Mouse (Mus musculus) ES-E14 (cell line): ENCODE results near the gene Acpp. TPM values are rescaled to one million over a fixed set of nuclear protein-coding genes. Genes with fewer than 3 reads are reported as not detected.

Experiments used
- DNase-seq: peaks from one replicate; pipeline ENCODE4 v3.0.0-alpha.2; 2013; ENCODE audit warnings: low read depth, low spot score
- H3K27ac ChIP-seq: 2 replicates; pipeline ENCODE4 v1.5.1; 2012; ENCODE audit warnings: low read depth, mild to moderate bottlenecking, low read length, moderate library complexity, mixed read lengths; ENCODE audit not compliant: poor library complexity, insufficient read depth, severe bottlenecking
- H3K36me3 ChIP-seq: 2 replicates; pipeline ENCODE4 v1.6.1; 2012; ENCODE audit warnings: mild to moderate bottlenecking, low read length, moderate library complexity, mixed read lengths; ENCODE audit not compliant: control insufficient read depth, poor library complexity, insufficient read depth, severe bottlenecking
- H3K4me1 ChIP-seq, 2 experiments: fragments of 150-350 bp in 1 of 2; sonication (generic) in 1 of 2; 2 replicates each; pipeline ENCODE4 v1.6.1; 2012; ENCODE audit warnings: low read length in 2 of 2, mild to moderate bottlenecking in 1 of 2, mixed read lengths in 1 of 2; ENCODE audit not compliant: control insufficient read depth in 2 of 2, insufficient read depth in 2 of 2, poor library complexity in 1 of 2
- H3K4me3 ChIP-seq, 2 experiments: fragments of 150-350 bp in 1 of 2; sonication (generic) in 1 of 2; 2 replicates each; pipeline ENCODE4 v1.5.1; 2012; ENCODE audit warnings: low read length in 2 of 2, low read depth in 1 of 2, mild to moderate bottlenecking in 1 of 2, mixed read lengths in 1 of 2; ENCODE audit not compliant: insufficient read depth in 1 of 2, poor library complexity in 1 of 2, severe bottlenecking in 1 of 2
- H3K9ac ChIP-seq: 2 replicates; pipeline ENCODE4 v1.6.1; 2012; ENCODE audit warnings: low read depth, mild to moderate bottlenecking, low read length, mixed read lengths; ENCODE audit not compliant: poor library complexity, insufficient read depth, severe bottlenecking
- H3K9me3 ChIP-seq: fragments of 150-350 bp; sonication (generic); 2 replicates; pipeline ENCODE4 v1.6.1; 2012; ENCODE audit warnings: low read depth, mild to moderate bottlenecking, low read length; ENCODE audit not compliant: control insufficient read depth, insufficient read depth
- CHD2 ChIP-seq: IDR thresholded peaks from 2 replicates; pipeline ENCODE4 v1.6.1; 2014; ENCODE audit warnings: mild to moderate bottlenecking, low read depth, low read length, inconsistent platforms
- HCFC1 ChIP-seq: IDR thresholded peaks from 2 replicates; pipeline ENCODE4 v1.6.1; 2012; ENCODE audit warnings: low read length, inconsistent platforms, borderline replicate concordance; ENCODE audit not compliant: insufficient read depth
- MAFK ChIP-seq: IDR thresholded peaks from 2 replicates; pipeline ENCODE4 v1.6.1; 2014; ENCODE audit warnings: mild to moderate bottlenecking, low read depth, low read length, inconsistent platforms; ENCODE audit not compliant: insufficient read depth
- ZC3H11A ChIP-seq: IDR thresholded peaks from 2 replicates; pipeline ENCODE4 v1.6.1; 2012; ENCODE audit warnings: low read depth, mild to moderate bottlenecking, inconsistent platforms, low read length, borderline replicate concordance
- ZNF384 ChIP-seq: IDR thresholded peaks from 2 replicates; pipeline ENCODE4 v1.6.1; 2012; ENCODE audit warnings: low read depth, low read length, inconsistent platforms
- in situ Hi-C, 2 experiments: fragments of 600-800 bp; cut with MboI; formaldehyde crosslinking; loops; one replicate each; pipeline ENCODE4 v1.15.1; 2025; ENCODE audit warnings: low sequenced_read_pairs in 2 of 2, inconsistent platforms in 1 of 2; ENCODE audit not compliant: unreplicated experiment in 2 of 2
- total RNA-seq: library from RNA; depleted of rRNA; stranded (reverse); fragments of 300-350 nt; gene quantifications from 2 replicates; pipeline ENCODE4 v1.2.3, GENCODE M21; 2012; rRNA removed

Acpp gene
- total RNA-seq, 1 experiment, result 2.5 TPM

DNA sequence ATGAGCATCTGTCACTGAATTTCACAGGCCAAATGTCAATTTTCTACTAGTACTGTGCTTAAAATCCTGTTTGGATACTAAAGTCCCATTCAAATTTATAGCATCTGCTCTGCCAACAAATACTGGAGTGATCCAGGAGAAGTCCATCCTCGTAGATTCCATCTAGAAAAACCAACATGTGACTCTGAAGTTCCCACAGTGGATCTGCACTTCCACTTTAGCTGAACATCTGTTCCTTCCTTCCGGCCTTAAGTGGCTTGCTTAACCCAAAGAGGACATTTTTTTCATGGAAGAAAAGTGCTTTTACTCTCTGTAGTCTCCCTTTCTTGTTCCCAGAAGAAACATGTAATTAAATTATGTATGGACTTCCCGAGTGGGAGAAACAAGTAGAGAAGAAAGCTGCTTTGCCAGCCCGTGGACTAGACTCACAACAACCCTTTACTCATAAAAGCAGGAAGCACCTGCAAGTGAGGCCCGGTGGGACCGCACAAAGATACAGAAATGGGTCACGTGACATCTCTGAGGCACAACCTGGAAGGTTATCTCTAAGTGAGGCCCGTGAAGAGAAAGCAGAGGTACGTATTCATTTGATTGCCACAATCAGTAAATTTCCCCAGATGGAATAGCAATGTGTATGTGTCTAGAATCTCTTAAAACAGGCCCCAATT lies 93.6 kb downstream of the Acpp start:
- H3K9ac ChIP-seq, result no peak overlapping the region
- in situ Hi-C loops, result no loop called here
- H3K36me3 ChIP-seq, result peaks cover 2% of the 10 kb centered on the region; the same call in 1 of the 2 replicates
- DNase-seq, result no peak
- no peaks in the 10 kb centered on the region for H3K9me3 ChIP-seq
- no peak overlapping the region for H3K27ac ChIP-seq
- TF ChIP-seq HCFC1 (no peak), MAFK (no peak), CHD2 (no peak), ZNF384 (no peak), ZC3H11A (no peak)
- no peak overlapping the region for H3K4me3 ChIP-seq
- peaks cover 0 to 4% of the 10 kb centered on the region in 2 experiments; a peak in 1 of 4 replicates for H3K4me1 ChIP-seq

DNA sequence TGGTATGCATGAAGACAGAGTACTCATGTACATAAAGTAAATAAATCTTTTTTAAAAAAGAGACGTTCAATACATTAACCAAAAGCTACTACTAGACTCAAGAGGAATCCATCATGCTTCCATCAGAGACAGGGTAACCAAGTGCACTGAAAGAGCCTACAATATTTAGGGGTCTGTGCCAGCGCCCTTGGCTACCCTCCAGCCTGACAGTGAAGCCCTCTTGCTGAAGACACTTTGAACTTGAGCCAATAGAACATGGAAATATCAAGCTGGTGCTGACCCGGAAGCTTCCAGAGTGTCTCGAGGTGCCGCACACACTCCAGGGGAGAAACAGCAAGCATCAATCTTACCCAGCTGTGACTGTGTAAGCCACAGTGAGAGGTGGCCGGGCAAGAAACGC lies 97.4 kb downstream of the Acpp start:
- DNase-seq, result no peak
- TF ChIP-seq ZC3H11A (no peak), CHD2 (no peak), ZNF384 (no peak), MAFK (no peak), HCFC1 (no peak)
- no peak overlapping the region for H3K9ac ChIP-seq
- peaks cover 5% of the 10 kb centered on the region; the same call in 1 of the 2 replicates for H3K36me3 ChIP-seq
- no peak overlapping the region for H3K4me3 ChIP-seq
- in situ Hi-C loops, result no loop called here
- no peak overlapping the region for H3K27ac ChIP-seq
- H3K4me1 ChIP-seq, result peaks cover 0 to 4% of the 10 kb centered on the region in 2 experiments; a peak in 1 of 4 replicates
- H3K9me3 ChIP-seq, result no peaks in the 10 kb centered on the region

DNA sequence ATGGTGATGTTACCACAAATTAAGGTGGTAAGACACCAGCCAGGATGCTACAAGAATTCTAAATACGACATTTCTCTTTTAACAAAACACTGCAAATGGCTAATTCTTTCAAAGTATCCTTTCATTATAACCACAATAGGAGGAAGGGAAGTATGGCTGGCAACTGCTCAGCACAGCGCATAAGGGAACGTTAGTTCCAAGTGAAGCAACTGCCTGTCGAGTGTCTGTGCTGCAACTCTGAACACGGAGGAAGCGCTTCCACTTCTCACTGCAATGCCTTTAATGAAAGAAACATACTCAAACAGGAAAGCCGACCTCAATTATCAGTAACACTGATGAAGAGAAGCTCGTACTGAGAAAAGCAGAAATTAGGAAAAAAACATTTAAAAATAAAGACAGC lies 98.5 kb downstream of the Acpp start:
- Histone ChIP-seq H3K27ac (no peak overlapping the region), H3K36me3 (peaks cover 10% of the 10 kb centered on the region; the same call in 1 of the 2 replicates), H3K9me3 (no peaks in the 10 kb centered on the region), H3K9ac (no peak overlapping the region), H3K4me3 (no peak overlapping the region), H3K4me1 (peaks cover 0 to 4% of the 10 kb centered on the region in 2 experiments; a peak in 1 of 4 replicates)
- TF ChIP-seq ZC3H11A, result no peak
- no peak for TF ChIP-seq ZNF384
- no peak for TF ChIP-seq CHD2
- no peak for TF ChIP-seq MAFK
- TF ChIP-seq HCFC1, result no peak
- no peak for DNase-seq
- in situ Hi-C loops, result no loop called here

Other genes with a start within 250 kb of the Acpp start
- gene Ackr4, start 210.8 kb downstream of the Acpp start, total RNA-seq, result 1.1 and 1.3 TPM in 2 replicates
- gene Dnajc13, start 74.8 kb downstream of the Acpp start, total RNA-seq, result 72.3 and 98.1 TPM in 2 replicates
- gene Cpne4, start 209.5 kb upstream of the Acpp start, total RNA-seq, result 0.13 TPM in 1 of 2 replicates, not detected in the other